Mouse (Mus musculus) E14TG2a.4 (cell line): ENCODE results near the gene Hist1h1t.

Source experiments
- CTCF ChIP-seq: conservative IDR thresholded peaks from 2 replicates; pipeline ENCODE4 v1.5.1; 2014; ENCODE audit warnings: low read length
- POU5F1 ChIP-seq: IDR thresholded peaks from 2 replicates; pipeline ENCODE4 v1.6.1; 2014; ENCODE audit warnings: low read length, borderline replicate concordance

DNA sequence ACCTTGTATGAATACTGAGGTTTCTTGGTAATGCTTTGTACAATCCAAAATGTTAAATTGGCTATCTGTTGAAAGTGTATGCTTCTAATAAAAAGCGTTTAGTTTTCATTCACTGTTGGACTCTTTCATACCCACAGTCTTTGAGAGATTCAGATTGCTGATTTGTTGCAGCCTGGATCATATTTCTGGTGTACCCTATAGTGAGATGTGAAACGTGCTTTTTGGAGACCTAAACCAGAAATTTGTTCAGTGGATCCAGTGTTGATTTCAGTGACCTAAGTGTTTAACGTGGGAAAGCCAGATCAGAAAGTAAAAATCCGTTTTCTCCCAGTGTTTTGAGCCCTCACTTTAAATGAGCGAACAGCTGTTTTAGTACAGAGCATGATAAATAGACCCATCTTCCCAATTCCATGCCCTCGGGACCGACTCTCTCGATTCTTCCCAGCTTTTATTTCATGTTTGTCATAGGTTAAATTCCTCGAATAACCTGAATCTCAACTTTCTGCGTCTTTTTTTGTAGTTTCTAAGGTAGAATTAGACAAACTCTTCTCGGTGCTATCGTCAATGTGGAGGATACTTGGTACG lies 44.7 kb downstream of the Hist1h1t start:
- TF ChIP-seq CTCF = no peak
- TF ChIP-seq POU5F1 = no peak
